Mouse (Mus musculus): ENCODE measurements around the gene Pax2.

DNA sequence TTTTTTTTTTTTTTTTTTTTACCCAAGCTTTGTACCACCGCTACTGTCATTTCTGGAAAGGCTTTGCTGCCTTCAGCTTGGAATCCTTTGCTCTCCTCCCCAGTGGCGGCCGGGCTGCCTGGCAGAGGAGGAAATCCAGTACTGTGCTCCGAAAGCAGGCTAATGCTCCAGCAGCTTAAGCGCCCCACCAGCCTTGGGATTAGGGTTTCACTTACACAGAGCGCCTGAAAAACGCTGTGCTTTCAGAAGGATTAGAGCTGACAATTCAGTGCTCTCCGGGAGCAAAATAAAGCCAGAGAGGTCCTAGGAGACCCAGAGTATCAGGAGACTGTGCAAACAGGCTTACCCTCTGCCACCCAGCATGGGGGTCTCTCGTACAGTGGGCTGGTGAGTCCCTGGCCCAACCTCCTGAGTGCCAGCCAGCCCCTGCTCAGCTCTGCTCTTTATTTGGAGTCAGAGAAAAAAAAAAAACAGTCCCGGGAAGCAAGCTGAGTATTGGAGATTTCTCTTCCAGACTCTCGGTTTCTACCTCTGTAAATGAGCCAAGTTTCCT lies 69.4 kb downstream of the Pax2 start:
- no peak for TF ChIP-seq CTCF (IDR thresholded peaks at IDR 0.05; ENCODE audit: low read depth)
- TF ChIP-seq EP300 (IDR thresholded peaks at IDR 0.05; ENCODE audit: low read depth): no peak
